Mouse (Mus musculus): Measurements from ENCODE around the gene Olfr676. TPM values are rescaled to one million over a fixed set of nuclear protein-coding genes. Genes with fewer than 3 reads are reported as not detected.
"Not testable (repeated sequence)": the region's sequence is repeated elsewhere in the genome, so short reads cannot be mapped to it uniquely, and the experiment has no call there.

Gene Olfr676
- not detected in 2 replicates for polyA plus RNA-seq (2015; fragmentation: Nextera tagmentation; extraction: Ambion mirVana)

GRCm38 (mm10) chr7:105032398-105032797, at the start of gene Olfr676:
Olfr676 (plus strand) TSS chr7:105032698.
- ATAC-seq, result no peak
- H3K27ac ChIP-seq (ENCODE audit: low read length), result no peak within 1 kb of the TSS
- no peak within 1 kb of the TSS for H3K4me3 ChIP-seq (ENCODE audit: low read depth, low read length)
- no peak within 1 kb of the TSS for H3K9ac ChIP-seq (ENCODE audit: low read depth, low read length)
- no peaks in the 10 kb centered on the region for H3K36me3 ChIP-seq (ENCODE audit: control insufficient read depth, insufficient read depth, low read length)
- no peaks in the 10 kb centered on the region for H3K9me3 ChIP-seq (replicated peaks; ENCODE audit: control insufficient read depth, low read length, poor library complexity, severe bottlenecking)
- H3K4me1 ChIP-seq (ENCODE audit: control insufficient read depth, insufficient read depth, low read length), result no peaks in the 10 kb centered on the region
- no peak within 1 kb of the TSS for H3K4me2 ChIP-seq (ENCODE audit: low read length)
- H3K27me3 ChIP-seq (ENCODE audit: control insufficient read depth, insufficient read depth, low read depth, low read length), result no peaks in the 10 kb centered on the region

- no peak within 1 kb of the TSS for H3K4me3 ChIP-seq (ENCODE audit: low read depth, low read length)
- no peak within 1 kb of the TSS for H3K27ac ChIP-seq (ENCODE audit: low read length)
- no peak for ATAC-seq
- no peaks in the 10 kb centered on the region for H3K9me3 ChIP-seq (replicated peaks; ENCODE audit: control insufficient read depth, low read length, poor library complexity, severe bottlenecking)
- H3K4me1 ChIP-seq (ENCODE audit: control insufficient read depth, insufficient read depth, low read length), result no peaks in the 10 kb centered on the region
- H3K27me3 ChIP-seq (ENCODE audit: control insufficient read depth, insufficient read depth, low read depth, low read length), result no peaks in the 10 kb centered on the region
- no peak within 1 kb of the TSS for H3K4me2 ChIP-seq (ENCODE audit: low read length)
- H3K9ac ChIP-seq (ENCODE audit: low read depth, low read length), result no peak within 1 kb of the TSS
- no peaks in the 10 kb centered on the region for H3K36me3 ChIP-seq (ENCODE audit: control insufficient read depth, insufficient read depth, low read length)
Measured at GRCm38 (mm10) chr7:105001929-105002328, 30.6 kb upstream of the Olfr676 start, which contains the start of gene Olfr672. Olfr672 (minus strand) TSS chr7:105002029.

- ATAC-seq, result no peak
Measured at GRCm38 (mm10) chr7:105022530-105022929, 10.0 kb upstream of the Olfr676 start.

GRCm38 (mm10) chr7:105028360-105028759, 4.1 kb upstream of the Olfr676 start, which contains the start of gene Olfr675:
Olfr675 (minus strand) TSS chr7:105028460.
- no peak for ATAC-seq
- no peak within 1 kb of the TSS for H3K4me3 ChIP-seq (ENCODE audit: low read depth, low read length)
- H3K9me3 ChIP-seq (replicated peaks; ENCODE audit: control insufficient read depth, low read length, poor library complexity, severe bottlenecking), result no peaks in the 10 kb centered on the region
- H3K9ac ChIP-seq (ENCODE audit: low read depth, low read length), result no peak within 1 kb of the TSS
- no peak within 1 kb of the TSS for H3K4me2 ChIP-seq (ENCODE audit: low read length)
- no peaks in the 10 kb centered on the region for H3K36me3 ChIP-seq (ENCODE audit: control insufficient read depth, insufficient read depth, low read length)
- H3K27ac ChIP-seq (ENCODE audit: low read length), result no peak within 1 kb of the TSS
- no peaks in the 10 kb centered on the region for H3K4me1 ChIP-seq (ENCODE audit: control insufficient read depth, insufficient read depth, low read length)
- H3K27me3 ChIP-seq (ENCODE audit: control insufficient read depth, insufficient read depth, low read depth, low read length), result no peaks in the 10 kb centered on the region
- WGBS, result 87% methylated on average over 1 of the region's 1 CpGs

More at GRCm38 (mm10) chr7:105022530-105022929, 10.0 kb upstream of the Olfr676 start:
- Histone ChIP-seq H3K27ac (ENCODE audit: low read length) (no peak overlapping the region), H3K9ac (ENCODE audit: low read depth, low read length) (no peak overlapping the region), H3K27me3 (ENCODE audit: control insufficient read depth, insufficient read depth, low read depth, low read length) (no peaks in the 10 kb centered on the region), H3K4me1 (ENCODE audit: control insufficient read depth, insufficient read depth, low read length) (no peaks in the 10 kb centered on the region), H3K36me3 (ENCODE audit: control insufficient read depth, insufficient read depth, low read length) (no peaks in the 10 kb centered on the region), H3K4me2 (ENCODE audit: low read length) (no peak overlapping the region), H3K9me3 (replicated peaks; ENCODE audit: control insufficient read depth, low read length, poor library complexity, severe bottlenecking) (no peaks in the 10 kb centered on the region), H3K4me3 (ENCODE audit: low read depth, low read length) (no peak overlapping the region)
- 79% methylated on average over 1 of the region's 1 CpGs for WGBS

GRCm38 (mm10) chr7:105033836-105034235, 1.3 kb downstream of the Olfr676 start:
- not testable (repeated sequence) for H3K27ac ChIP-seq (ENCODE audit: low read length); H3K27me3 ChIP-seq (ENCODE audit: control insufficient read depth, insufficient read depth, low read depth, low read length); H3K4me1 ChIP-seq (ENCODE audit: control insufficient read depth, insufficient read depth, low read length); H3K4me2 ChIP-seq (ENCODE audit: low read length); H3K9me3 ChIP-seq (replicated peaks; ENCODE audit: control insufficient read depth, low read length, poor library complexity, severe bottlenecking); H3K9ac ChIP-seq (ENCODE audit: low read depth, low read length); ATAC-seq; H3K36me3 ChIP-seq (ENCODE audit: control insufficient read depth, insufficient read depth, low read length); H3K4me3 ChIP-seq (ENCODE audit: low read depth, low read length)
- WGBS, result 53% methylated on average over 5 of the region's 5 CpGs

- Histone ChIP-seq H3K9ac (ENCODE audit: low read depth, low read length) (no peak overlapping the region), H3K4me3 (ENCODE audit: low read depth, low read length) (no peak overlapping the region), H3K36me3 (ENCODE audit: control insufficient read depth, insufficient read depth, low read length) (no peaks in the 10 kb centered on the region), H3K27me3 (ENCODE audit: control insufficient read depth, insufficient read depth, low read depth, low read length) (no peaks in the 10 kb centered on the region), H3K4me2 (ENCODE audit: low read length) (no peak overlapping the region), H3K9me3 (replicated peaks; ENCODE audit: control insufficient read depth, low read length, poor library complexity, severe bottlenecking) (no peaks in the 10 kb centered on the region), H3K4me1 (ENCODE audit: control insufficient read depth, insufficient read depth, low read length) (no peaks in the 10 kb centered on the region), H3K27ac (ENCODE audit: low read length) (no peak overlapping the region)
- no peak for ATAC-seq
Measured at GRCm38 (mm10) chr7:105058951-105059350, 26.5 kb downstream of the Olfr676 start.

GRCm38 (mm10) chr7:105064175-105064574, 31.7 kb downstream of the Olfr676 start, which contains the start of gene Olfr678:
Olfr678 (plus strand) TSS chr7:105064475.
- Histone ChIP-seq H3K4me1 (ENCODE audit: control insufficient read depth, insufficient read depth, low read length) (no peaks in the 10 kb centered on the region), H3K9ac (ENCODE audit: low read depth, low read length) (no peak within 1 kb of the TSS), H3K27me3 (ENCODE audit: control insufficient read depth, insufficient read depth, low read depth, low read length) (no peaks in the 10 kb centered on the region), H3K4me2 (ENCODE audit: low read length) (no peak within 1 kb of the TSS), H3K36me3 (ENCODE audit: control insufficient read depth, insufficient read depth, low read length) (no peaks in the 10 kb centered on the region), H3K9me3 (replicated peaks; ENCODE audit: control insufficient read depth, low read length, poor library complexity, severe bottlenecking) (no peaks in the 10 kb centered on the region), H3K27ac (ENCODE audit: low read length) (no peak within 1 kb of the TSS), H3K4me3 (ENCODE audit: low read depth, low read length) (no peak within 1 kb of the TSS)
- WGBS, result 88% methylated on average over 1 of the region's 1 CpGs
- no peak for ATAC-seq

- H3K9ac ChIP-seq (ENCODE audit: low read depth, low read length), result no peak within 1 kb of the TSS
- H3K9me3 ChIP-seq (replicated peaks; ENCODE audit: control insufficient read depth, low read length, poor library complexity, severe bottlenecking), result no peaks in the 10 kb centered on the region
- no peaks in the 10 kb centered on the region for H3K4me1 ChIP-seq (ENCODE audit: control insufficient read depth, insufficient read depth, low read length)
- H3K27me3 ChIP-seq (ENCODE audit: control insufficient read depth, insufficient read depth, low read depth, low read length), result no peaks in the 10 kb centered on the region
- H3K4me3 ChIP-seq (ENCODE audit: low read depth, low read length), result no peak within 1 kb of the TSS
- no peak within 1 kb of the TSS for H3K4me2 ChIP-seq (ENCODE audit: low read length)
- no peaks in the 10 kb centered on the region for H3K36me3 ChIP-seq (ENCODE audit: control insufficient read depth, insufficient read depth, low read length)
- no peak for ATAC-seq
- H3K27ac ChIP-seq (ENCODE audit: low read length), result no peak within 1 kb of the TSS
- 74% methylated on average over 1 of the region's 1 CpGs for WGBS
Measured at GRCm38 (mm10) chr7:105080905-105081304, 48.4 kb downstream of the Olfr676 start, which contains the start of gene Olfr679. Olfr679 (plus strand) TSS chr7:105081205.

Data from midbrain, embryonic 16.5 days (tissue).